In genomic region chr4:150528846-150529245, GRCm38 (mm10) we compare ENCODE assay signal across 14 mouse cellular contexts.
"Had no signal": no experiment of that assay in that cellular context is flagged by ENCODE, and none has a peak within 500 bp of the region (broad histone marks: within the 10 kb centered on the region; RNA-seq: fewer than 3 reads in every experiment).

No protein-coding gene starts in this region.

- H3K4me3 ChIP-seq: intestine, embryonic 15.5 days; limb, embryonic 13.5 days; midbrain, embryonic 10.5 days; neural tube, embryonic 12.5 days; stomach, embryonic 15.5 days had no signal

- H3K4me2 ChIP-seq: intestine, embryonic 15.5 days; limb, embryonic 13.5 days; neural tube, embryonic 12.5 days; stomach, embryonic 15.5 days had no signal

- H3K4me1 ChIP-seq: intestine, embryonic 15.5 days had no signal

- H3K27me3 ChIP-seq: intestine, embryonic 15.5 days; limb, embryonic 13.5 days; neural tube, embryonic 12.5 days; stomach, embryonic 15.5 days had no signal

- H3K27ac ChIP-seq: intestine, embryonic 15.5 days; limb, embryonic 13.5 days; liver, embryonic 14.5 days; midbrain, embryonic 10.5 days; neural tube, embryonic 12.5 days; stomach, embryonic 15.5 days had no signal

- H3K9me3 ChIP-seq: intestine, embryonic 15.5 days; limb, embryonic 13.5 days; midbrain, embryonic 10.5 days; neural tube, embryonic 12.5 days; stomach, embryonic 15.5 days had no signal

- H3K9ac ChIP-seq: intestine, embryonic 15.5 days; limb, embryonic 13.5 days; liver, embryonic 14.5 days; neural tube, embryonic 12.5 days; stomach, embryonic 15.5 days had no signal

- DNase-seq: left cerebral cortex, postnatal 4 days; lung, adult 18-20 months; lung, postnatal 4 days; midbrain, embryonic 14.5 days; retina, postnatal 1 day; right cerebral cortex, postnatal 4 days; thymus, adult 2 months; thymus, postnatal 25 days had no signal

- ATAC-seq: intestine, embryonic 15.5 days had no signal
